Mouse (Mus musculus) gastrocnemius, adult 2 months (tissue): Measurements from ENCODE around the gene Slc34a3. TPM values are rescaled to one million over a fixed set of nuclear protein-coding genes. Genes with fewer than 3 reads are reported as not detected.

Experiments used
- DNase-seq: peaks from one replicate; pipeline ENCODE4 v3.0.0; 2022
- H3K27ac ChIP-seq: fragments of 200-600 bp; 2 replicates; pipeline ENCODE4 v1.8.1; 2022; ENCODE audit warnings: mild to moderate bottlenecking
- H3K4me3 ChIP-seq: fragments of 200-600 bp; 2 replicates; pipeline ENCODE4 v1.8.1; 2022; ENCODE audit warnings: mild to moderate bottlenecking, moderate library complexity
- CTCF ChIP-seq: fragments of 200-600 bp; IDR thresholded peaks from 2 replicates; pipeline ENCODE4 v1.8.1; 2022; ENCODE audit warnings: antibody characterized with exemption, mild to moderate bottlenecking, moderate library complexity
- intact Hi-C: fragments of 180-260 bp; cut with DNase I; formaldehyde crosslinking; loops from one replicate; pipeline ENCODE4 v1.15.1; 2025
- total RNA-seq, 2 experiments: library from RNA; stranded (reverse); gene quantifications; 2 replicates each; pipeline ENCODE4 v1.2.3; 2021

The Slc34a3 gene
- total RNA-seq, 2 experiments from 2014 or later = not detected

- intact Hi-C loops = no loop called here
- TF ChIP-seq CTCF = peak; percentile 58
- H3K27ac ChIP-seq = peak within 1 kb of the TSS; percentile 86
Measured at GRCm38 (mm10) chr2:25180478-25180903, 53.7 kb downstream of the Slc34a3 start, which contains the start of gene Nrarp. TSS of gene Nrarp (plus strand) at chr2:25180758.

GRCm38 (mm10) chr2:25179566-25180217 lies 54.5 kb downstream of the Slc34a3 start:
- DNase-seq = no peak
- intact Hi-C loops = no loop called here
- peak overlapping the region; percentile 86 for H3K27ac ChIP-seq
- no peak for TF ChIP-seq CTCF
- H3K4me3 ChIP-seq = peak overlapping the region; percentile 81

More at GRCm38 (mm10) chr2:25180478-25180903, 53.7 kb downstream of the Slc34a3 start, which contains the start of gene Nrarp:
- H3K4me3 ChIP-seq = peak within 1 kb of the TSS; percentile 81
- DNase-seq = peak; percentile 93

Other genes with a start within 250 kb of the Slc34a3 start
- 10 to 100 TPM in 1 of 2 experiments, 1 to 10 TPM in 1; 6.9 to 15.0 TPM for gene Nsmf, start 180.0 kb downstream of the Slc34a3 start, total RNA-seq
- not detected for gene Entpd8, start 154.1 kb downstream of the Slc34a3 start, total RNA-seq
- not detected for gene Noxa1, start 139.2 kb downstream of the Slc34a3 start, total RNA-seq
- gene Nrarp, start 53.6 kb downstream of the Slc34a3 start, total RNA-seq = 1 to 10 TPM; 4.0 to 5.2 TPM
- 1 to 10 TPM in 1 of 2 experiments, under 1 TPM in 1; 0.59 to 1.0 TPM for gene Tor4a, start 37.5 kb downstream of the Slc34a3 start, total RNA-seq
- gene Nelfb, start 22.9 kb downstream of the Slc34a3 start, total RNA-seq = 10 to 100 TPM; 22.3 to 23.1 TPM
- not detected for gene Stpg3, start 19.7 kb downstream of the Slc34a3 start, total RNA-seq
- not detected for gene Fam166a, start 15.6 kb downstream of the Slc34a3 start, total RNA-seq
- 100 to 1,000 TPM; 185 to 269 TPM for gene Tubb4b, start 9.7 kb downstream of the Slc34a3 start, total RNA-seq
- gene Rnf224, start 2.4 kb upstream of the Slc34a3 start, total RNA-seq = not detected
- gene Rnf208, start 7.9 kb upstream of the Slc34a3 start, total RNA-seq = under 1 TPM; 0.39 to 0.56 TPM
- gene Cysrt1, start 8.1 kb upstream of the Slc34a3 start, total RNA-seq = not detected
- gene AL732309.1, start 12.5 kb upstream of the Slc34a3 start, total RNA-seq = 1 to 10 TPM in 1 of 2 experiments, under 1 TPM in 1; 0.86 to 1.2 TPM
- 10 to 100 TPM; 11.4 to 12.6 TPM for gene Tmem203, start 21.1 kb upstream of the Slc34a3 start, total RNA-seq
- 1 to 10 TPM; 3.1 to 3.5 TPM for gene Tprn, start 28.3 kb upstream of the Slc34a3 start, total RNA-seq
- gene Ssna1, start 38.1 kb upstream of the Slc34a3 start, total RNA-seq = 10 to 100 TPM; 28.0 to 35.5 TPM
- 10 to 100 TPM; 29.7 to 32.3 TPM for gene Anapc2, start 38.1 kb upstream of the Slc34a3 start, total RNA-seq
- not detected for gene Tmem210, start 53.8 kb upstream of the Slc34a3 start, total RNA-seq
- gene Lrrc26, start 55.6 kb upstream of the Slc34a3 start, total RNA-seq = not detected
- gene Grin1, start 84.8 kb upstream of the Slc34a3 start, total RNA-seq = not detected
- 10 to 100 TPM; 12.9 to 16.0 TPM for gene Man1b1, start 98.0 kb upstream of the Slc34a3 start, total RNA-seq
- gene Dpp7, start 122.0 kb upstream of the Slc34a3 start, total RNA-seq = 10 to 100 TPM; 14.0 to 16.5 TPM
- 1 to 10 TPM; 4.3 to 5.4 TPM for gene Uap1l1, start 131.3 kb upstream of the Slc34a3 start, total RNA-seq
- gene Sapcd2, start 138.0 kb upstream of the Slc34a3 start, total RNA-seq = not detected
- gene Entpd2, start 161.5 kb upstream of the Slc34a3 start, total RNA-seq = 1 to 10 TPM; 6.5 to 8.8 TPM
- gene Npdc1, start 165.0 kb upstream of the Slc34a3 start, total RNA-seq = 10 to 100 TPM; 14.9 to 16.9 TPM
- gene Fut7, start 188.9 kb upstream of the Slc34a3 start, total RNA-seq = not detected
- gene Abca2, start 194.3 kb upstream of the Slc34a3 start, total RNA-seq = 10 to 100 TPM; 15.1 to 15.3 TPM
- gene Clic3, start 222.5 kb upstream of the Slc34a3 start, total RNA-seq = 1 to 10 TPM in 1 of 2 experiments, under 1 TPM in 1; 0.31 to 1.1 TPM
- 10 to 100 TPM; 13.6 to 14.4 TPM for gene Paxx, start 226.7 kb upstream of the Slc34a3 start, total RNA-seq
- not detected for gene Ptgds, start 235.7 kb upstream of the Slc34a3 start, total RNA-seq